Mouse (Mus musculus): ENCODE measurements around the gene Cdc42bpg.

Gene Cdc42bpg

DNA sequence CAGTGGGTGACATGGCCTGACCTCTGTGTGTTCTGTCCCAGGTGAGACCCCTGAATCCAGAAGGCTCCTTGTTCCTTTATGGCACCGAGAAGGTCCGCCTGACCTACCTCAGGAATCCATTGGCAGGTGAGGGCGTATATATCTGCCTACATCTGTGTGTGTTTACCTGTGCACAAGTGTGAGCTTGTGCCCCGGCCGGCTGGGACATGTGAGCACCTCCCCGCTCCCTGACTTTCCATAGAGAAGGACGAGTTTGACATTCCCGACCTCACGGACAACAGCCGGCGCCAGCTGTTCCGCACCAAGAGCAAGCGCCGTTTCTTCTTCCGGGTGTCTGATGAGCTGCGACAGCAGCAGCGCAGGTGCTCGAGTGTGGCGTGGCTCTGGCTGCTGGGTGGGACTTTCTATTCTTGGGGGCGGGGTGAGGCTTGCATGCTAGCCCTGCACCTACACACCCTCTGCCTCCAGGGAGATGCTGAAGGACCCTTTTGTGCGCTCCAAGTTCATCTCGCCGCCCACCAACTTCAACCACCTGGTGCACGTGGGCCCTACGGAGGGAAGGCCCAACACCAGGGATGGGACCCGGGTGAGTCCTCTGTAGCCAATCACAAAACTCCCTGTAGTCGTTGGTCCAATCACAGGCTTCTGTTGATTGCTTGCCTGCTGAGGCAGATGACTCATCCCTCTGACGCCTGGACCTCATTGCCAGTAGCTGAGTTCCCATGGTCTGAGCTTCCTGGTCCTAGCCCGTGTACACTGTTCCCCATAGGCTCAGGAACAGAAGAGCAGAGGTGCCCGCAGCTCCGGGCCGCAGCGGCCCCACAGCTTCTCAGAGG is 15.7 kb downstream of the Cdc42bpg start:
- in situ Hi-C loops (cut with MseI, MboI) = loop anchor here in 1 of 2 experiments (10.0 kb wide), 1 partner anchor 57 kb away; no protein-coding TSS in a partner anchor

DNA sequence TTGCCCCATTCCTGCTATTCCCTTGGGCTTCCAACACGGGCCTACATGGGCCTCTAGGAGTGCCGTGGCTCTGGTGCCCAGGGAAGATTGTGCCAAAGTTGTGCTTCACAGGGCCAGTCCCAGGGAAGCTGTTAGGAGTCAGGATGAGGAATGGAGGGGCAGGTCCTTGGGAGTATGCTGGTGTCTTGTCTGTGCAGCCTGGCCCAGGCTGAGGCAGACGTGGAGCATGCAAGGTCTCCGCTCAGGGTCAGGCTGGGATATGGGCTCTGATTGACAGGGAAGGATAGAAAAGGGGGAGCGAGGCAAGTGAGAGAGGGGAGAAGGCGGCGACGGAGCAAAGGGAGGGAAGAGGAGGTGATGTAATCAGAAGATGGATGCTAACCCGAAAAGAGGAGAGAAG is 18.5 kb downstream of the Cdc42bpg start:
- in situ Hi-C loops (cut with MseI, MboI) = loop anchor here in 1 of 2 experiments (10.0 kb wide), 1 partner anchor 60 kb away; no protein-coding TSS in a partner anchor

DNA sequence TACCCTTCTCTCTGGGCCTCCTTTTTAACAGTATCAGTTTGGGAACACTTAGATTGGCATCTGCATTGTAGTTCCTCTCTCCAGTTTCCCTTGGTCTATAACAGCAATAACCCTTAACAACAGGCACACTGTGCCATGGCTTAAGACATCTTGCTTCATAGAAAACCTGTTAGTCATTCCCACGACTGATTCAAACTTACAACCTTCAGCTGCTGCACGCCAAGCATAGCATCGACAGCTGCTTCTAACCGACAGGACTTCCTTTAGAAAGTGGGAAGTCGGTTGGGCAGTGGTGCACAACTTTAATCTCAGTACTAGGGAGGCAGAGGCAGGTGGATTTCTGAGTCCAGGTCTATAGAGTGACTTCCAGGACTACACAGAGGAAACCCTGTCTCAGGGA is 24.9 kb downstream of the Cdc42bpg start:
- in situ Hi-C loops (cut with MseI, MboI) = loop anchor here in 1 of 2 experiments (5.0 kb wide), 1 partner anchor 69 kb away; no protein-coding TSS in a partner anchor

DNA sequence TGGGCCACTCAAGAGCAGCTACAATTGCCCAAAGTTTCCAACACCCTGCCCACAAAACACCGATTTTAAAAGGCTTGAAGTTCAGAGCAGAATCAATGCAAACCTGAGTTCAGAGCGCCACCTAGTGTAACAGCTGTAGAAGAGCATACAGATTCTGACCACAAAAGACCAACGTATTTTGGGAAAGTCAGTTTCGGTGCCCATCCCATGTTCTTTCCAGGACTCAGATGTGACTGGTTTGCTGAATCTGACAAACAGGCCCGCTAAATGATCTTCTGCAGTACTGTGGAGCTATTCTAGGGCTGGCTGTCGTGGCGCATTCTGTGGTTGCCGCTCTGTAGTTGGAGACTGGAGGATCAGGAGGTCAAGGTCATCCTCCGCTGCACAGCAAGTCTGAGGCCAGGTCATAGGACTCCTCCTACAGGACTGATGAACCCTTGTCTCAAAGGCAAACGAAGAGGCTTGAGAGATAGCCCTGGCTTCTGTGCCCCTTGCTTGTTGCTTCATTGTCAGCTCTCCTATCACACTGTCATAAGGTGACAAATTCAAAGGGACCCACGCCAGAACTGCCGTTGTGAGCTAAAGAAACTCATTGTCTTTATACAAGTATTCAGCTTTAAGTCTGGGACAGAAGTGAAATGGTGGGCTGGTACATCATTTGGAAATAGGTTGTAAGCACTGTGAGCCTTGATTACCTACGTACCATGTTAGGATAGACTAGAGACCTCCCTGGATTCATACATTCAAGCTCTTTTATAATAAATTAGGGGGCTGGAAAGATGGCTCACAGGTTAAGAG is 25.7 kb downstream of the Cdc42bpg start:
- in situ Hi-C loops (cut with MseI, MboI) = loop anchor here in 1 of 2 experiments (5.0 kb wide), 1 partner anchor 70 kb away; no protein-coding TSS in a partner anchor

DNA sequence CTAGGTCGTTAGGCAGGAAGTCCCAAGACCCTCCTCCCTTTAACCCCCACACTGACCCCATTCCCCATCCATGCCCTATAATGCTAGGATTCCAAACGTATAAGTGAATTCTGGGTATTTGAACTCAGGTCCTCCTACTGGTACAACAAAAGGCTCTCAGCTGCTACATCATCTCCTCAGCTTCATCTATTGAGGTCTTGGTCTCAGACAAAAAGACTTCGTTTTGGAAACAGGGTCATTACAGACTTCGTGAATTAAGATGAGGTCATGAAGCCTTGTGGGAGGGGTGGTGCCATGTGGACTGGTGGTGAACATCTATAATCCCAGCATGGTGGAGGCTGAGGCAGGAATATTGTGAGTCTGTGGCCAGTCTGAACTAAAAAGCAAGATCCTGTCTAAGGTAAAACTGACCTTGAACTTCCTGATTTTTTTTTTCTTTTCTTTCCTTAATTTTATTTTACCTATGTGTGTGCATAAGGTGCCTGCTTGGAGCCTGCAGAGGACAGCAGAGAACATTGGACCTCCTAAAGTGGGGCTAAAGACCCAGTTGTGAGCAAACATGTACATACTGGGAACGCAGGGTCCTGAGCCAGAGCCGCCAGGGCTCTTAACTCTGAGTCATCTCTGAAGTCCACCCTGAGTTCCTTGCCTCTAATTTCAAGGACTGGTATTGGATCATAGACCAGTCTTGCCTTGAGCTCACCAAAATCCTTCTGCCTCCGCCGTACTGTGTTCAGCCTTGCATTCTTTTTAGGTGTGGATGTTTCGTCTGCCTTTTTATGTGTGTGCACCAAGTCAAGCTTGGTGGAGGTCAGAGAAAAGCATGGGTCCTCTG is 27.7 kb downstream of the Cdc42bpg start:
- in situ Hi-C loops (cut with MseI, MboI) = loop anchor here in 1 of 2 experiments (5.0 kb wide), 1 partner anchor 72 kb away; no protein-coding TSS in a partner anchor

DNA sequence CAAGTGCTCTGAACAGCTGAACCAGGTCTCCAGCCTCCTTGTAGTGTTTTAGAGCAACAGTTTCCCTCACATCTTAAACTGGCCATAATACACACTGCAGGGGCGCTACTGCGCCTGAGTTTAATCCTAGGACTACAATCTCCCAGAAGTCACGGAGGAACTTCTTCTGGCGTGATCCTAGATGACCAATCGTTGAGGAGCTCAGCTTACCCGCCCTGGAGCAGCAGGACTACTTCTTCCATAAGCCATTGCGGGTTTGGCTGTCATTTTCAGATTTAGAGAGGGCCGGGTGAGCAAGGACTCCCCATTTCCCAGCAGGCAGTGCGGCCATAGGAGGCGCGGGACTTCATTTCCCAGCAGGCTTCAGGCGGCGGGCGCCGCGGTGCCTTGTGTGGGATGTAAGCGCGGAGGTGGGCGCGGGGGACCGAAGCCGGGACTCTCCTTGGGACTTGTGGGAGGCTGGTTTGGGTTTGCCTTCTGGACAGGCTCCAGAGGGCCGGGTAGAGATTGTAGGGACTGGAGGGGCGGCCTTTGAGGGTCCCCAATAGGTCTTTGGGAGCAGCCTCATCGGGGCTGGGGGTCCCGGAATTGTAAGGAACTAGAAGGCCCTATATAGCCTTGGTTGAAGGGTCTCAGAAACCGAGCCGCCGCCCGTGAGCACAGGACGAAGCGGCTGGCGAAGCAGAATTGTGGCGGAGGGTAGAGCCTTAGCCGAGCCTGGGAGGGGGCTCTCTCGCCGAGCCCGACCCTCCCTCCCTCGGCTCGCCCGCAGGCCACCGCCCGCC is 28.6 kb downstream of the Cdc42bpg start, which contains the start of gene Men1:
Gene Men1, plus strand, starts transcription at position 307 of the 785 bp plus-strand sequence.
- in situ Hi-C loops (cut with MseI, MboI) = loop anchor here in 1 of 2 experiments (5.0 kb wide), 1 partner anchor 73 kb away; no protein-coding TSS in a partner anchor

DNA sequence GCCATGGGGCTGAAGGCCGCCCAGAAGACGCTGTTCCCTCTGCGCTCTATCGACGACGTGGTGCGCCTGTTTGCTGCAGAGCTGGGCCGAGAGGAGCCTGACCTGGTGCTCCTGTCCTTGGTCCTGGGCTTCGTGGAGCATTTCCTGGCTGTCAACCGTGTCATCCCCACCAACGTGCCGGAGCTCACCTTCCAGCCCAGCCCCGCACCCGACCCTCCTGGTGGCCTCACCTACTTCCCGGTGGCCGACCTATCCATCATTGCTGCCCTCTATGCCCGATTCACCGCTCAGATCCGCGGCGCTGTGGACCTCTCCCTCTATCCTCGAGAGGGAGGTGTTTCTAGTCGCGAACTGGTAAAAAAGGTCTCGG is 29.2 kb downstream of the Cdc42bpg start:
- in situ Hi-C loops (cut with MseI, MboI) = no loop called here

DNA sequence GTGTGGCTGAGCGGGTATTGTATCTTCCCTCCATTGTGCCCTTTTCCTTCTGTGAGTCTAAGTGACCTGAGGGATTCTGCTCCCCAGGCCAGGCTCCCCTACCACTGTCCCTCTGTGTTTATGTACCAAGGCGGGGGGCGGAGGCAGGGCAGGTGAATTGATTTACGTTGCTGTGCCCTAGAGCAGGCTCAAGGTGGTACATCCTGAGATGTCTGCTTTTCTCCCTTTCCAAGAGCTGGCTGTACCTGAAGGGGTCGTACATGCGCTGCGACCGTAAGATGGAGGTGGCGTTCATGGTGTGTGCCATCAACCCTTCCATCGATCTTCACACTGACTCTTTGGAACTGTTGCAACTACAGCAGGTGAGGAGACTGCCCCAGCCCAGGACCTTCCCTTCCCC is 30.7 kb downstream of the Cdc42bpg start:
- in situ Hi-C loops (cut with MseI, MboI) = no loop called here

DNA sequence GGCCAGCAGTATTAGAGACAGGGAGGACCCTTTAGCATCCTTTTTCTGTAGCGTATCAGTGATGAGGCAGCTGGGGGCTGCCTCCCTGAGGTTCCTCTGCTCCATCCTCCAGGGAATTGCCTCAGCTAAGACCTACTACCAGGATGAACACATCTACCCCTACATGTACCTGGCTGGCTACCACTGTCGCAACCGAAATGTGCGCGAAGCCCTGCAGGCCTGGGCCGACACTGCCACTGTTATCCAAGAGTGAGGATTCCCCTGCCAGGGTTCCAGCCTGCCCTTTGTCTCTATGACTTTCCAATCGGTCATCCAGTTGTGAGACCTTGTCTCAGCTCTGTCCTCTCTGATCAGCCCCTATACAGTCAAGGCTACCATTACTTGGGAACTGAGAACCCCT is 31.9 kb downstream of the Cdc42bpg start:
- in situ Hi-C loops (cut with MseI, MboI) = no loop called here

DNA sequence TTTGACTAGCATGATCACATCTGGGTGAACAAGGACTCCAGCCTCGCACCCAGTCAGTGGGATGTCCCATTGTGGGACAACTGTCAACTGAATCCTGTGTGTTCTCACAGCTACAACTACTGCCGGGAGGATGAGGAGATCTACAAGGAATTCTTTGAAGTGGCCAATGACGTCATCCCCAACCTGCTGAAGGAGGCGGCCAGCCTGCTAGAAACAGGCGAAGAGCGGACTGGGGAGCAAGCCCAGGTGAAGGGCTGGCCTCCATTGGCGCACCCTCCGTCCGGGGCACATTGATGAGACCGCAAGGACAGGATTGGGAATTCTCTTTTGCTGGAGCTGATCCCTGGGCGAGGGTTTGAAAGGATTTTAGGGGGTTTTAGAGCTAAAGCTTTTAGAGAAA is 32.5 kb downstream of the Cdc42bpg start:
- in situ Hi-C loops (cut with MseI, MboI) = no loop called here

DNA sequence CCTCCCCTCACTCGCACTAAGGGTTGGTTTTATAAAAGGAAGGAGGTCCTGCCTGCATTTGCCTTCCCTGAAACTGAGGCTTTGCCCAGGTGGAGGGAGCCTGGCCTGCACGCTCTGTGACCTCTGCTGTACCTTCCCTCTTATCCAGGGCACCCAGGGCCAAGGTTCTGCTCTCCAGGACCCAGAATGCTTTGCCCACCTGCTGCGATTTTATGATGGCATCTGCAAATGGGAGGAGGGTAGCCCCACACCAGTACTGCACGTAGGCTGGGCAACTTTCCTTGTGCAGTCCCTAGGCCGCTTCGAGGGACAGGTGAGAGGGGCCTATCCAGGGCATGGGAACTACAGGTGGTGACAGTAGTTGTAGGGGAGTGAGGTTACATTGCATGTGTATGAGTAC is 32.9 kb downstream of the Cdc42bpg start:
- in situ Hi-C loops (cut with MseI, MboI) = no loop called here

DNA sequence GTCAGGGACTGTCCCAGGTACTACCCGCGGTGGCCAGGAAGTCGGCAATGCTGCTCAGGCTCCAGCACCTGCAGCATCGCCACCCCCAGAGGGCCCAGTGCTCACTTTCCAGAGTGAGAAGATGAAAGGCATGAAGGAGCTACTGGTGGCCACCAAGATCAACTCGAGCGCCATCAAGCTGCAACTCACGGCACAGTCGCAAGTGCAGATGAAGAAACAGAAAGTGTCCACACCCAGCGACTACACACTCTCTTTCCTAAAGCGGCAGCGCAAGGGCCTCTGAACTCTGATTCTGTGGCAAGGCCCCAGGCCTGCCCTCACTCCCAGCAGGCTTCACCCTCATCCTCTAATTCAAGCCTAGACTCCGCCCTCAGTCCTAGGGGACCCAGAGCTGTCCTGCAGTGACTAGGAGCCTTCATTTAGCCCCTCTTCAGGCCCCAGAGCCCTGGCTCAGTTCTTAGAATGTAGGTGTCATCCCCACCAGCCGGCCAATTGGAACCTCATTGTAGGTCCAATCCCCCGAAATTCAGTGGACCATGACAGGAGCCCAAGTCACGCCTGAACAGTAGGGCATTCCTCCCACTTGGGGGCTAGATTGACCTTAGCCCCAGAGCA is 33.7 kb downstream of the Cdc42bpg start:
- in situ Hi-C loops (cut with MseI, MboI) = no loop called here

DNA sequence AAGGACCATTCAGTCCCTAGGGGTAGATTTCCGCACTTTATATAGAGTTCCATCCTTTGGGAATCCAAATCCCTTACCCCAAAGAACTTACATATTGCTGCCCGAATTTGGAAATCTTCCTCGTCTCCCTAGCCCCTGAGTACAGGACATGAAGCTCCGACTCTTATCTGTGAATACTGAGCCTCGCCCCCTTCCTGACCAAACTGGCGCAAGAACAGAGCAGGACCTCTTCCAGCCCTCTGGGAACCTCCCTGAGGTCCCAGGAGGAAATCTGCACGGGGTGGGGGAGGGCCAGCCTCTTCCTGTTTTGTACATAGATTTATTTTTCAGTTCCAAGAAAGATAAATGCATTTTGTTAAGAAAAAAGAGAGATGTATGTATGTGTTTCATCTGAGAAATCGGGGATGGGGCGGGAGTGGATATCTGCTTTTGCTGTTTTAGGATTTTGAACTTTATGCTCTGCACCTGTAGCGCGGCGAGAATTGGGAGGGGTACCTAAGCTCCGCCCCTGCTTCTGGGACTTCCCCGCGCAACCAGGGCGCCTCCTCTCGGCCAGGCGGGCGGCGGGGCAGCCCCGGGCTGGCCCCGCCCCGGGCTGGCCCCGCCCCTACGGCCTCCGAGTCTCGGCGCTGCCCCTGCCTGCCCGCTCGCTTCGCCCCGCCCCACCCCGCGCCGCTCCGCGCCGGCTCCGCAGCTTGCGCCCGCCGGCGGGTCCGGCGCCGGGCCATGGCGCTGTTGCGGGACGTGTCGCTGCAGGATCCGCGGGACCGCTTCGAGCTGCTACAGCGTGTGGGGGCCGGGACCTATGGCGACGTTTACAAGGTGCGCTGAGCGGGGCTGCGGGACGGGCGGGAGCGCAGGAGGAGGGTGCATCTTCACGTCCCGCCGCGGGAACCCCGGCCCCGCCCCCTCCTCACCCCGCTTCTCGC is 34.5 kb downstream of the Cdc42bpg start, which contains the start of gene Map4k2:
Gene Map4k2, plus strand, starts transcription at position 612 of the 929 bp plus-strand sequence.
- in situ Hi-C loops (cut with MseI, MboI) = no loop called here

DNA sequence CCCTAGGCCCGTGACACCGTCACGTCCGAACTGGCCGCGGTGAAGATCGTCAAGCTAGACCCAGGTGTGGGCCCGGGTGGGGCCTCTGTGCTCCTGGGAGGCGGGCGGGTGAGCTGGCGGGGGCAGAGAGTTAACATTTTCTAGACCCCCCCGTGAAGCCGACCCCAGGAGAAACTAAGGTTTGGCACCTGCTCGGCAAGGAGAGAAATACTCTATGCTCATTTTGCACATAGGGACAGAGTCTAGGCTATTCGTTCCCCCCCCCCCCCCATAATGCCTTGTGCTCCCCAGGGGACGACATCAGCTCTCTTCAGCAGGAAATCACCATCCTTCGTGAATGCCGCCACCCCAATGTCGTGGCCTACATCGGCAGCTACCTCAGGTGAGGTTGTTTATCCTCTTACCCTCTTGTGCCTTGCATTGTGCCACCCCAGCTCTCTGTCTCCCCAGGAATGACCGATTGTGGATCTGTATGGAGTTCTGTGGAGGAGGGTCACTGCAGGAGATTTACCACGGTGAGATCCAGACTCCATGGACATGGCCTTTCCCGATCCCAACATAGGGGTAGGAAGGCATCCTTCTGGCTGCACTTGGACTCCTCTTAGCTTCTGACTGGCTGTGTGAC is 35.3 kb downstream of the Cdc42bpg start:
- in situ Hi-C loops (cut with MseI, MboI) = no loop called here

DNA sequence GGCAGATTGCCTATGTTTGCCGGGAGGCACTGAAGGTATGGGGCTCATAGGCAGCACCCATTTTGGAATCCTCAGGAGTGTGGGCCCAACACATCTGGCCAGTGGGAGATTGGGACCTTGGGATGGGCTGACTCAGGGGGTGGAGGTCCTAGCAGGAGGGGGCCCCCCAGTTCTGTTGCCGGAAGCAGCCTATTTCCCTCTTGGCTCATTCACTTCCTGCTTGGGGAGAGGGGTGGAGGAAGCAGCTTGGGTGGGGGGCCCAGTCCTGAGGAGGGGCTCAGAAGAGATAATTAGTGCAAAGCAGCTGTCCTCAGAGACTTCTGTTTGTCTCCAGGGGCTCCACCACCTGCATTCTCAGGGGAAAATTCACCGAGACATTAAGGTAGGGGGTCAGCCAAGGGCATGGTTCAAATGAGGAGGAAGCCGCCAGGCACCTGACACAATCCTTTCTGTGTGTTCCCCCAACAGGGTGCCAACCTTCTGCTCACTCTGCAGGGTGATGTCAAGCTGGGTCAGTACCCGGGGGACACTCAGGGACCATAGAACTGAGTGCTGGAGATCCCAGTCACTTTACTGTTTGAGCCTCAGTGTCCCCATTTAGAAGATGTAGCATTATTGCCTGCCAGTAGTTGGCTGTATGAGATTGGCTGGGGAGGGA is 36.1 kb downstream of the Cdc42bpg start:
- in situ Hi-C loops (cut with MseI, MboI) = no loop called here

DNA sequence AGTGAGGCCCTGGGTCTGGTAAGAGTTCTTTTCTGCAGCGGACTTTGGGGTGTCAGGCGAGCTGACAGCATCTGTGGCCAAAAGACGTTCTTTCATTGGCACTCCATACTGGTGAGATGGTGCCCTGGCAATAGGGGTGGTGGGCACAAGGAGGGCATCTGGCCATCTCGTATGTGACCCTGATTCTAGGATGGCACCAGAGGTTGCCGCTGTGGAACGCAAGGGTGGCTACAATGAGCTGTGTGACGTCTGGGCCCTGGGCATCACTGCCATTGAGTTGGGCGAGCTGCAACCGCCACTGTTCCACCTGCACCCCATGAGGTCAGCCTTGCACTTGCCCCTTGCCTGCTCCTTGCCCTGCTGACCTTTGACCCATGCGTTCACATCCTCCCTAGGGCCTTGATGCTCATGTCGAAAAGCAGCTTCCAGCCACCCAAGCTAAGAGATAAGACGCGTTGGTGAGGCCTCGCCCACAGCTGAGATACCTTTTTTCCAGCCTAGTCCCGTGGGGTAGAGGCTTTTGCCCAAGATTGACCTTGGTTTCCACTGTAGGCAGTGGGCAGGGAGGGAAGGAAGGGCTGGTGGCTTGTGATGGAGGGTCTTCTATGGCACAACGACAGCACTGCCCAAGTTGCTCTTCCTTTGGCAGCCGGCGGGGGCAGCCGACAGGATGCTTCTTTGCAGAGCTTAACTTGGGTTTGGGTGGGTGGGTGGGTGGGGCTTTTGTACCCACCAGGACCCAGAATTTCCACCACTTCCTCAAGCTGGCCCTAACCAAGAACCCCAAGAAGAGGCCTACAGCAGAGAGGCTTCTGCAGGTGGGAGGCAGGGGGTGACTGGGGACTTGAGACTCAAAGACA is 37.0 kb downstream of the Cdc42bpg start:
- in situ Hi-C loops (cut with MseI, MboI) = no loop called here

DNA sequence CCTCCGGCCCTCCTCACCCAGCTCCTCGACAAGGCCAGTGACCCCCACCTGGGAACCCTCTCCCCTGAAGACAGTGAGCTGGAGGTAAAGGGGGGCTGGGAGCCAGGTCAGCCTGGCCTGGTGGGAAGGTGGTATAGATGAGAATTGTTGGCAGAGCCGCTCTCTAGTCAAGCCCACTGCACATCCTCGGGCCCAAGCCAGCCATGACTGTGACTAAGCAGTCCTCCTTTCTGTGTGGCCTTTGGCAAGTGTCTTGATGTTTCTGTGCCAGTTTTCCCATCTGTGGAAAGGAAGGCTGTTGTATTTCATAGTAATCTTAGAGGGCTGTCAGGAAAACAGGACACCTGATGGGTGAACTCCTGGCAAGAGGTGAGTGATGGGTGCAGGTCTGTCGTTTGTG is 37.7 kb downstream of the Cdc42bpg start:
- in situ Hi-C loops (cut with MseI, MboI) = no loop called here
